ENCODE assay signal across 8 mouse cellular contexts in genomic region chr11:106555805-106556615, GRCm38 (mm10). TPM values are rescaled to one million over a fixed set of nuclear protein-coding genes. Genes with fewer than 3 reads are reported as not detected.
DNase-seq lines count a peak whose midpoint lies in the region; ATAC-seq and TF ChIP-seq lines count a peak whose summit lies in the region.
"Had no signal": no experiment of that assay in that cellular context is flagged by ENCODE, and none has a peak within 500 bp of the region (broad histone marks: within the 10 kb centered on the region; RNA-seq: fewer than 3 reads in every experiment).

No protein-coding gene starts in this region.

- H3K4me3 ChIP-seq in hindbrain, postnatal 0 days (ENCODE audit: low read length) = no peak overlapping the region
- no peak overlapping the region for H3K4me3 ChIP-seq in hindbrain, embryonic 11.5 days (ENCODE audit: low read depth, low read length)
- H3K4me3 ChIP-seq in intestine, embryonic 16.5 days (ENCODE audit: low read length) = no peak overlapping the region

- H3K9ac ChIP-seq in hindbrain, postnatal 0 days (replicated peaks; ENCODE audit: low read length) = no peak overlapping the region
- H3K9ac ChIP-seq in hindbrain, embryonic 11.5 days (ENCODE audit: low read depth, low read length) = no peak overlapping the region
- H3K9ac ChIP-seq in intestine, embryonic 16.5 days (ENCODE audit: low read depth, low read length) = no peak overlapping the region
- H3K9ac ChIP-seq: hindbrain, embryonic 14.5 days had no signal

- 0 out of 2 replicates have a peak overlapping the region, but pooled peaks have one; percentile 0 for H3K27ac ChIP-seq in hindbrain, postnatal 0 days
- H3K27ac ChIP-seq in hindbrain, embryonic 11.5 days (ENCODE audit: low read depth, low read length) = no peak overlapping the region
- peak overlapping the region; percentile 64 for H3K27ac ChIP-seq in intestine, embryonic 16.5 days (ENCODE audit: low read length)
- H3K27ac ChIP-seq: hindbrain, embryonic 14.5 days had no signal

- no peaks in the 10 kb centered on the region; the same call in 1 of the 2 replicates for H3K4me1 ChIP-seq in hindbrain, postnatal 0 days (ENCODE audit: insufficient read depth, low read length)
- H3K4me1 ChIP-seq in hindbrain, embryonic 11.5 days (replicated peaks; ENCODE audit: control insufficient read depth, insufficient read depth, low read length) = no peaks in the 10 kb centered on the region
- H3K4me1 ChIP-seq in intestine, embryonic 16.5 days (ENCODE audit: control insufficient read depth, insufficient read depth, low read length) = peaks cover 20% of the 10 kb centered on the region

- no peaks in the 10 kb centered on the region for H3K27me3 ChIP-seq in hindbrain, postnatal 0 days (ENCODE audit: insufficient read depth, low read length)
- no peaks in the 10 kb centered on the region for H3K27me3 ChIP-seq in hindbrain, embryonic 11.5 days (ENCODE audit: control insufficient read depth, insufficient read depth, low read length)
- H3K27me3 ChIP-seq in intestine, embryonic 16.5 days (replicated peaks; ENCODE audit: control insufficient read depth, insufficient read depth, low read length) = no peaks in the 10 kb centered on the region

- TF ChIP-seq CTCF in hindbrain, postnatal 0 days (IDR thresholded peaks at IDR 0.05; ENCODE audit: low read depth) = no peak

- no peak overlapping the region for H3K4me2 ChIP-seq in hindbrain, postnatal 0 days (ENCODE audit: low read depth, low read length)
- no peak overlapping the region for H3K4me2 ChIP-seq in hindbrain, embryonic 11.5 days (replicated peaks; ENCODE audit: low read depth, low read length)
- H3K4me2 ChIP-seq in intestine, embryonic 16.5 days (ENCODE audit: low read depth, low read length) = no peak overlapping the region
- H3K4me2 ChIP-seq: hindbrain, embryonic 14.5 days had no signal

- 62% methylated on average over 10 of the region's 10 CpGs for WGBS in hindbrain, postnatal 0 days
- 60% methylated on average over 10 of the region's 10 CpGs for WGBS in hindbrain, embryonic 11.5 days
- WGBS in intestine, embryonic 16.5 days = 32% methylated on average over 10 of the region's 10 CpGs

- no peak for DNase-seq in hindbrain, postnatal 0 days (ENCODE audit: low spot score)
- no peak for DNase-seq in hindbrain, embryonic 11.5 days (ENCODE audit: low spot score)
- DNase-seq in liver = peak; percentile 31
- no peak for DNase-seq in thymus, postnatal 14 days
- DNase-seq in layer of hippocampus, postnatal 10 days (ENCODE audit: low spot score in 2 of 2) = no peak

- H3K9me3 ChIP-seq in hindbrain, postnatal 0 days (ENCODE audit: low read length) = no peaks in the 10 kb centered on the region
- no peaks in the 10 kb centered on the region for H3K9me3 ChIP-seq in hindbrain, embryonic 11.5 days (ENCODE audit: control insufficient read depth, low read length)
- no peaks in the 10 kb centered on the region for H3K9me3 ChIP-seq in intestine, embryonic 16.5 days (ENCODE audit: control insufficient read depth, low read length)

- no peak for ATAC-seq in hindbrain, postnatal 0 days
- ATAC-seq in hindbrain, embryonic 11.5 days (ENCODE audit: low FRiP score) = no peak
- ATAC-seq in intestine, embryonic 16.5 days = peak; percentile 95
- ATAC-seq in activated CD4-positive, CD25-positive, alpha-beta regulatory T cell, adult 4 months = no peak

- H3K36me3 ChIP-seq in hindbrain, postnatal 0 days (ENCODE audit: insufficient read depth, low read length) = no peaks in the 10 kb centered on the region
- H3K36me3 ChIP-seq in hindbrain, embryonic 11.5 days (ENCODE audit: control insufficient read depth, insufficient read depth, low read length) = no peaks in the 10 kb centered on the region
- no peaks in the 10 kb centered on the region for H3K36me3 ChIP-seq in intestine, embryonic 16.5 days (ENCODE audit: control insufficient read depth, insufficient read depth, low read length)

RNA-seq across cellular contexts. Expression of gene Tex2, which starts 57.2 kb away (rescaled TPM):
- total RNA-seq in hindbrain, postnatal 0 days (2014; rRNA removed) = 46.2 and 60.5 TPM in 2 replicates
- 30.0 and 30.8 TPM in 2 replicates for polyA plus RNA-seq in hindbrain, postnatal 0 days (2015; fragmentation: Nextera tagmentation; extraction: Ambion mirVana)
- 10.2 and 11.2 TPM in 2 replicates for polyA plus RNA-seq in hindbrain, embryonic 11.5 days (2014; fragmentation: Nextera tagmentation; extraction: Ambion mirVana)
- 11.7 and 14.2 TPM in 2 replicates for polyA plus RNA-seq in intestine, embryonic 16.5 days (2015; fragmentation: Nextera tagmentation; extraction: Ambion mirVana)
- total RNA-seq in layer of hippocampus, postnatal 10 days (2021) = 10 to 100 TPM; 96.1 to 98.4 TPM
- polyA plus RNA-seq in activated CD4-positive, CD25-positive, alpha-beta regulatory T cell, adult 4 months (2017; shearing (Covaris generic)) = 10 to 100 TPM; 25.6 to 32.9 TPM
